10 mouse cellular contexts compared by ENCODE assay signal in the genomic region with DNA sequence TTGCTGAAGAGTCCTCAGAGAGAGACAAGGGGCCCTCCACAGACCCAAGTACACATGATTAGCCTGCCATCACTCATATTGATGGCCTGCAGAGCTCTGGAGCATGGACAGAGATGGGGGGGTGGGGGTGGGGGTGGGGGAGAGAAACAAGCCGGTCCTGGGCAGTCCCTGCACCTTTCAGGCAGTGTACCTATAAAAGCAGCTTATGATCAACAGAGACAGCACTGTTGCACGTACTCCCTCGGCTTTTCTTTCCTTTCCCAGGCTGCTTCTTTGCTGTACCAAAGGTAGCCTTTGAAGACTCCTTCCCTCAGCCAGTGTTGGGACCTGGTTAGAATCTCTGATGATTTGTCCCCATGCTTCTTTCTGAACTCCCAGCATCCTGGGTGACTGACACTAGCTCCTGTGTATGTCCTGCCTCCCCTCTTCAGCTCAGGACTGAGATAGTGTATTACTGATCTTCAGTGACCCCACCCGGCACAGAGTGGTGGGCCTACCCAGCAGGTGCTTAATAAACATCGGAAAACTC. TPM values are rescaled to one million over a fixed set of nuclear protein-coding genes. Genes with fewer than 3 reads are reported as not detected.
DNase-seq lines count a peak whose midpoint lies in the region; ATAC-seq lines count a peak whose summit lies in the region.
"Had no signal": no experiment of that assay in that cellular context is flagged by ENCODE, and none has a peak within 500 bp of the region (broad histone marks: within the 10 kb centered on the region; RNA-seq: fewer than 3 reads in every experiment).

No protein-coding gene starts in this region.

- WGBS in kidney, embryonic 15.5 days: 24% methylated on average over 5 of the region's 5 CpGs
- whole genome bisulfite sequencing in embryonic facial prominence, embryonic 12.5 days: 11% methylated on average over 5 of the region's 5 CpGs
- WGBS in hindbrain, embryonic 12.5 days: 5% methylated on average over 5 of the region's 5 CpGs
- 11% methylated on average over 5 of the region's 5 CpGs for WGBS in midbrain, embryonic 15.5 days

- H3K27ac ChIP-seq in kidney, embryonic 15.5 days: peak overlapping the region; percentile 37; the same call in 1 of the 2 replicates
- no peak overlapping the region for H3K27ac ChIP-seq in embryonic facial prominence, embryonic 12.5 days
- no peak overlapping the region for H3K27ac ChIP-seq in hindbrain, embryonic 12.5 days
- H3K27ac ChIP-seq in midbrain, embryonic 15.5 days: peak overlapping the region; percentile 72
- H3K27ac ChIP-seq: limb, embryonic 12.5 days had no signal

- H3K4me3 ChIP-seq in kidney, embryonic 15.5 days (replicated peaks): no peak overlapping the region
- H3K4me3 ChIP-seq in embryonic facial prominence, embryonic 12.5 days: no peak overlapping the region
- no peak overlapping the region for H3K4me3 ChIP-seq in hindbrain, embryonic 12.5 days
- no peak overlapping the region for H3K4me3 ChIP-seq in midbrain, embryonic 15.5 days
- H3K4me3 ChIP-seq: limb, embryonic 12.5 days had no signal

- H3K4me1 ChIP-seq in kidney, embryonic 15.5 days: peaks cover 14% of the 10 kb centered on the region
- H3K4me1 ChIP-seq in embryonic facial prominence, embryonic 12.5 days: no peaks in the 10 kb centered on the region
- peaks cover 20% of the 10 kb centered on the region for H3K4me1 ChIP-seq in hindbrain, embryonic 12.5 days
- H3K4me1 ChIP-seq in midbrain, embryonic 15.5 days: peaks cover 17% of the 10 kb centered on the region

- no peak for DNase-seq in kidney, postnatal 14 days
- DNase-seq in thymus, postnatal 0 days (ENCODE audit: low spot score): no peak
- DNase-seq: gastrocnemius, postnatal 25 days had no signal

- H3K9ac ChIP-seq in kidney, embryonic 15.5 days: no peak overlapping the region
- no peak overlapping the region for H3K9ac ChIP-seq in embryonic facial prominence, embryonic 12.5 days
- no peak overlapping the region for H3K9ac ChIP-seq in hindbrain, embryonic 12.5 days
- H3K9ac ChIP-seq in midbrain, embryonic 15.5 days: peak overlapping the region; percentile 14; the same call in 1 of the 2 replicates
- H3K9ac ChIP-seq: limb, embryonic 12.5 days had no signal

- no peaks in the 10 kb centered on the region for H3K36me3 ChIP-seq in kidney, embryonic 15.5 days
- no peaks in the 10 kb centered on the region for H3K36me3 ChIP-seq in embryonic facial prominence, embryonic 12.5 days
- no peaks in the 10 kb centered on the region for H3K36me3 ChIP-seq in hindbrain, embryonic 12.5 days
- H3K36me3 ChIP-seq in midbrain, embryonic 15.5 days (replicated peaks): no peaks in the 10 kb centered on the region
- H3K36me3 ChIP-seq: limb, embryonic 12.5 days had no signal

- H3K9me3 ChIP-seq in kidney, embryonic 15.5 days (replicated peaks): no peaks in the 10 kb centered on the region
- H3K9me3 ChIP-seq in embryonic facial prominence, embryonic 12.5 days: no peaks in the 10 kb centered on the region
- H3K9me3 ChIP-seq in hindbrain, embryonic 12.5 days (replicated peaks): no peaks in the 10 kb centered on the region
- H3K9me3 ChIP-seq in midbrain, embryonic 15.5 days: no peaks in the 10 kb centered on the region
- H3K9me3 ChIP-seq: limb, embryonic 12.5 days had no signal

- ATAC-seq in kidney, embryonic 15.5 days (replicated peaks; ENCODE audit: low FRiP score): no peak; the same call in none of the 2 replicates
- ATAC-seq in embryonic facial prominence, embryonic 12.5 days (ENCODE audit: insufficient number of reproducible peaks, insufficient read depth, low FRiP score, low TSS enrichment): 0 out of 2 replicates have a peak, but pooled peaks have one; percentile 61
- ATAC-seq in hindbrain, embryonic 12.5 days (ENCODE audit: low FRiP score): peak; percentile 15
- peak; percentile 34 for ATAC-seq in midbrain, embryonic 15.5 days (replicated peaks)
- no peak for ATAC-seq in cerebellum, adult (ENCODE audit: insufficient number of reproducible peaks, low FRiP score, low TSS enrichment)

- no peak overlapping the region for H3K4me2 ChIP-seq in kidney, embryonic 15.5 days
- no peak overlapping the region for H3K4me2 ChIP-seq in embryonic facial prominence, embryonic 12.5 days (replicated peaks)
- 0 out of 2 replicates have a peak overlapping the region, but pooled peaks have one; percentile 2 for H3K4me2 ChIP-seq in hindbrain, embryonic 12.5 days (replicated peaks)
- H3K4me2 ChIP-seq in midbrain, embryonic 15.5 days: no peak overlapping the region; the same call in 1 of the 2 replicates
- H3K4me2 ChIP-seq: limb, embryonic 12.5 days had no signal

- no peaks in the 10 kb centered on the region for H3K27me3 ChIP-seq in kidney, embryonic 15.5 days
- H3K27me3 ChIP-seq in embryonic facial prominence, embryonic 12.5 days: no peaks in the 10 kb centered on the region; the same call in 1 of the 2 replicates
- H3K27me3 ChIP-seq in hindbrain, embryonic 12.5 days: peaks cover 28% of the 10 kb centered on the region; the same call in 1 of the 2 replicates
- H3K27me3 ChIP-seq in midbrain, embryonic 15.5 days (replicated peaks): 0 out of 2 replicates have a peak, but pooled peaks cover 4% of the 10 kb centered on the region

RNA-seq across cellular contexts. Expression of a gene that starts 8.6 kb away (rescaled TPM):
- 161 and 191 TPM in 2 replicates for polyA plus RNA-seq in kidney, embryonic 15.5 days (2015; fragmentation: Nextera tagmentation; extraction: Ambion mirVana)
- polyA plus RNA-seq in embryonic facial prominence, embryonic 12.5 days (2016; fragmentation: Nextera tagmentation; extraction: Ambion mirVana): 11.7 and 15.4 TPM in 2 replicates
- 13.1 and 15.2 TPM in 2 replicates for polyA plus RNA-seq in hindbrain, embryonic 12.5 days (2016; fragmentation: Nextera tagmentation; extraction: Ambion mirVana)
- 3.0 and 3.8 TPM in 2 replicates for polyA plus RNA-seq in midbrain, embryonic 15.5 days (2015; fragmentation: Nextera tagmentation; extraction: Ambion mirVana)
- 2.8 and 3.5 TPM in 2 replicates for polyA plus RNA-seq in thymus, postnatal 0 days (2015; fragmentation: Nextera tagmentation; extraction: Ambion mirVana)

RNA-seq across cellular contexts. Expression of a gene that starts 23.7 kb away (rescaled TPM):
- 1.1 and 1.4 TPM in 2 replicates for polyA plus RNA-seq in kidney, embryonic 15.5 days (2015; fragmentation: Nextera tagmentation; extraction: Ambion mirVana)
- polyA plus RNA-seq in embryonic facial prominence, embryonic 12.5 days (2016; fragmentation: Nextera tagmentation; extraction: Ambion mirVana): 2.3 and 2.5 TPM in 2 replicates
- 6.0 and 7.0 TPM in 2 replicates for polyA plus RNA-seq in hindbrain, embryonic 12.5 days (2016; fragmentation: Nextera tagmentation; extraction: Ambion mirVana)
- 7.9 and 8.5 TPM in 2 replicates for polyA plus RNA-seq in midbrain, embryonic 15.5 days (2015; fragmentation: Nextera tagmentation; extraction: Ambion mirVana)
- 0.08 and 0.13 TPM in 2 replicates for polyA plus RNA-seq in thymus, postnatal 0 days (2015; fragmentation: Nextera tagmentation; extraction: Ambion mirVana)

RNA-seq across cellular contexts. Expression of a gene that starts 54.2 kb away (rescaled TPM):
- 0.57 and 0.86 TPM in 2 replicates for polyA plus RNA-seq in kidney, embryonic 15.5 days (2015; fragmentation: Nextera tagmentation; extraction: Ambion mirVana)
- 0.51 and 0.56 TPM in 2 replicates for polyA plus RNA-seq in embryonic facial prominence, embryonic 12.5 days (2016; fragmentation: Nextera tagmentation; extraction: Ambion mirVana)
- polyA plus RNA-seq in hindbrain, embryonic 12.5 days (2016; fragmentation: Nextera tagmentation; extraction: Ambion mirVana): 1.9 and 2.0 TPM in 2 replicates
- polyA plus RNA-seq in midbrain, embryonic 15.5 days (2015; fragmentation: Nextera tagmentation; extraction: Ambion mirVana): 10.7 and 11.0 TPM in 2 replicates
- polyA plus RNA-seq in thymus, postnatal 0 days (2015; fragmentation: Nextera tagmentation; extraction: Ambion mirVana): not detected in 2 replicates
- polyA plus RNA-seq: heart, embryonic 14.5 days; limb, embryonic 12.5 days had no signal

Comparison
In these comparisons a context has a peak if more than half of its experiments do, and no peak if none do; other contexts are left out.
1. ATAC-seq: peak in embryonic facial prominence, embryonic 12.5 days (single experiment), hindbrain, embryonic 12.5 days (single experiment) and midbrain, embryonic 15.5 days (single experiment); none in kidney, embryonic 15.5 days (single experiment) and cerebellum, adult (single experiment).
2. H3K27ac ChIP-seq: peak in kidney, embryonic 15.5 days (single experiment) and midbrain, embryonic 15.5 days (single experiment); none in embryonic facial prominence, embryonic 12.5 days (single experiment) and hindbrain, embryonic 12.5 days (single experiment).